Mouse (Mus musculus) heart, postnatal 4 days (tissue): ENCODE data around the gene Nsf. TPM values are rescaled to one million over a fixed set of nuclear protein-coding genes. Genes with fewer than 3 reads are reported as not detected.
A peak's percentile ranks its signal among the peaks of the same experiment; 100 is the strongest.

ENCODE experiments used
- DNase-seq: peaks from one replicate; pipeline ENCODE4 v3.0.0; 2021
- total RNA-seq, 2 experiments: library from RNA; stranded (reverse); gene quantifications; 2 replicates each; pipeline ENCODE4 v1.2.3; 2021

Gene Nsf
- total RNA-seq, 2 experiments from 2014 or later = 39.7 to 45.2 TPM

DNA sequence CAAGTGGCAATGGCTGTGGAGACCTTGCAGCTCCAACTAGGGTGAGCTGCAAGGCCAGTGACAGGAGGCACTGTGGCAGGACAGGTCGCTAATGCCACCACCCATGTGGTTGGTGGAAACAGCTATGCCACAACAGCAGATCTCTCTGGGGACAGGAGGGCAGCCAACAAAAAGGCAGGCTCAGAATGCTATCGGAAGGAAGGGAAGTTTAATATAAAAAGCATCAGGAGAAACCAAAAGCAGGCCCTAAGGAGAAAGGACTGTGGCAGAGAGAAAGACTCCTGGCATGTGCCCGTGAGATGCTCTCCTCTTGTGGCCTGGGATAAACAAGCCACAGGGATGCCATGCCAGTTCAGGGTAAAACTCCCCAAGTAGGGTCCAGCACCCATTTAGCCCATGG lies 122.1 kb downstream of the Nsf start:
- no peak for DNase-seq

DNA sequence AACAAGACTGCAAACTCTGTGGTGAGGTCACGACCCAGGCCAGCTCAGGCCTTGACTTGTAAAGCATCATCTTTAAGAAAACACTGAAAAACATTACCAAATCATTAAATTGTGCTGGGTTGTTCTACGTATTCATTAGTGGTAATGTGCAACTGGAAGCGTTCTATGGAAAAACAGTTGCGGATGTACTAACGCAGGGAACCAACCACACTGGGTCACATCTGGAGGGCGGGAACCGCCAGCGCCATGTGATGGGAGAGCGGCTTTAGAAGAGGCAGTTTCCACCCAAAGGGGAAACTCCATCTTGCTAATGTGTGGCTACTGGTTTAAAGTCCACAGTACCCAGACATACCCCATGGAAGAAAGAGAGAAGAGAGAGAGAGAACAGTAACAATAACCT lies 123.4 kb downstream of the Nsf start:
- no peak for DNase-seq

DNA sequence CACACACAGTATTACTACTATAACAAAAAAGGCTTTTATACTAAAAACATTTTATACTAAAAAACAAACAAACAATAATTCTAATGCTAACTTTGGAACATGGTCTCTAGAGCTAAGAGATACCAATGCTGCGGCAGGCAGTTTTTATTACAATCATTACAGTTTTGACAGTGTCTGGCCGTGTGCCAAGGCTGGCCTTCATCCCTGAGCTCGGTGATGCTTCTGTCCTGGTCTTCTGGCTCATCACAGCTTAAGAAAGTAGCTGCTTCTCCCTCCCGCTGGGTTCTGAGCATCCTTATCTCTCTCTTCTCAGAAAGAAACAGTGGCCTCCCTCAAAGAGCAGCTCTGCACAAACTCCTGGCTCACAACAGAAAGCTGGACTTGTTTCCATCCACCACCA lies 123.9 kb downstream of the Nsf start:
- no peak for DNase-seq

DNA sequence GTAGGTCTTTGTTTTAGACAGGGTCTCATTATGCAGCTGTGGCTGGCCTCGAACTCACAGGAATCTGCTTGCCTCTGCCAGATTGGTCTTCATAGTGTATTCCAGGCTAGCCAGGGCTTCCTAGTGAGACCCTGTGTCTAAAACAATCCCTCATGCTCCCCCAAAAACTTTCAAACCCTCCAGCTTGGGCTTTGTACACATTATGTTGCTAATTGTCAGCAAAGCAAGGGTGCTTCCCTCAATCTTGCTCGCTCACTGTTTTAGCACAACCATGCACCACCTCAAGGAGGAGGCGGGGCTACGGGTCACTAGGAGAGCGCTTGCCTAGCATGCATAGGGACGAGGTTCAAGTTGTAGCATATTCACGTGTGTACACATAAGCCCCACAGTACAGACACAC lies 125.0 kb downstream of the Nsf start:
- no peak for DNase-seq

DNA sequence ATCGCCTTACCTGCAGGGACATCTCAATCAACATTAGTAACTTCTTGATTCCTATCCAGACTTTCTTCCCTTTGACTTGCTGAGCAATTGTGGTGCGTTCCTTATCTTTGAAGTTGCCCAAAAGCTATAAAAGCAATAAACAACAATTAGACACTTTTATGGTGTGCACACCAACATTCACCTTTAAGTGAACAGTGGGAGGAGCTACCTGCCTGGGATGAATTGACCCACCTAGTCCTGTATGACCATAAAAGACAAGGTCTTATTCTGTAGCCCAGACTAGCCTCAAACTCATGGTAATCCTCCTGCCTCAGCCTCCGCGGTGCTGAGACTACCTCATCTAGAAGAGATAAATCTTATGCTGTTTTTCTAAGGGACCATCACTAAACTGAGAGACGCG lies 126.7 kb downstream of the Nsf start:
- DNase-seq = no peak

DNA sequence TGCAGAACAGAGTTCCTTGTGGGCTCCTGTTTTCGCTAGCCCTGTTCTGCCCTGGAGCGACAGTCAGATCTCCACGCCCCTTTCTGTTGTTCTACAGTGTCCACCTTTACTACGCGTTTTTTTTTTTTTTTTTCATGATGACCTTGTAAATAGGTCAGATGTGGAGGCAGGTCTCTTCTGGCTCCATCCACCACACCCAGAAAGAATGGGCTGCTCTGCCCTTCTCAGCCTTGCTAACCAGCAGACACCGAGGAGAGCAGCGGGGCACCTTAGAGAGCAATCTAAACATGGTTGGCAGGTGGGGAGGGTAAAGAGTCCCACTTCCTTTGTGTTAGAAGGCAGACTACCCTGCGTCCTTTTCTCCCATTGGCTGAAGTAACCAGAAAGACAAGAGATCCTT lies 137.1 kb downstream of the Nsf start:
- no peak for DNase-seq

DNA sequence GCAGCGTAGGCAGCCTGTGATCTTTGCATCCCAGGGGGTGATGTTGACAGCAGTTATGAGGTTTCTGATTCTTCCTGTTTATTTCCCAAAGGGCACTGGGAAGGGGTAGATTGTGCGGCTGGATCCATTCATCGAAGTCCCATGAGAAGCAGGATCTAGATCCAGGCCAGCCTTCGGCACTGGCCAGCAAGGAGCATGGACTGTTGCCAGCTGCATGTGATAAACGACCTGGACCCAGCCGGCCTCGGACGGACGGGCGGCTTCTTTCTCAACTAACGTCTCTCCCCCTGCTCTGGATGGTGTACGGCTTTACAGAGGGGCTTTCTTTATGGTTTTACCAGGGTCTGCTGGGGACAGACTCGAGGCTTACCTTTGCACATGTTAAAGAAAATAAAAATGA lies 137.9 kb downstream of the Nsf start:
- peak; percentile 45 for DNase-seq

DNA sequence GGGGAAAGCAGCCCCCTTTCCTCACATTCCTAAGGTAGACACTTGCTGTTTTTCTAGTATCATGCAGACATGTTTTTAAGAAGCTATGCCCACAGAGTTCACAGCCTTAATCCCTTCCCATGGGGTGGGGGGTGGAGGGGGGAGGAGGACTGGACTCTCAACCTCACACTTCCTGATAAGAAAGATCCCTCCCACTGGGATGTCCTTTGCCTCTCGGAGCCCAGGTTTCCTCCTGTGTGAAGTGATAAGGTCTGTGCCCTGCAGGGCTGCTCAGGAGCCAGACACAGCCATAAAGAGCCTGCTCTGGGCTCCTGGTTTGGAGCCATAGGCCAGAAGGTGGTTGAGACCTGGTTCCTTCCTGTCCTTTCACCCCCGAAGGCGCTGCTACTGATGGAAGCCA lies 139.0 kb downstream of the Nsf start:
- DNase-seq = no peak

DNA sequence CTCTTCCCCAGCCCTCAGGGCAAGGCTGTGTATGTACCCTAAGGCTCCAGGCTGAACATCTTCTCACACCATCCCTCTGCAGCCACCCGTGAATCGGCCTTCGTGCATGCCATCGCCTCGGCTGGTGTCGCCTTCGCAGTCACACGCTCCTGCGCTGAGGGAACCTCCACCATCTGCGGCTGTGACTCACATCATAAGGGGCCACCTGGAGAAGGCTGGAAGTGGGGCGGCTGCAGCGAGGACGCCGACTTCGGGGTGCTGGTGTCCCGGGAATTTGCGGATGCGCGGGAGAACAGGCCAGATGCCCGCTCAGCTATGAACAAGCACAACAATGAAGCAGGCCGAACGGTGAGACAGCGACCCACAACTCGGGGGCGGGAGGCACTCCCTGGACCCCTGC lies 142.6 kb downstream of the Nsf start:
- no peak for DNase-seq

DNA sequence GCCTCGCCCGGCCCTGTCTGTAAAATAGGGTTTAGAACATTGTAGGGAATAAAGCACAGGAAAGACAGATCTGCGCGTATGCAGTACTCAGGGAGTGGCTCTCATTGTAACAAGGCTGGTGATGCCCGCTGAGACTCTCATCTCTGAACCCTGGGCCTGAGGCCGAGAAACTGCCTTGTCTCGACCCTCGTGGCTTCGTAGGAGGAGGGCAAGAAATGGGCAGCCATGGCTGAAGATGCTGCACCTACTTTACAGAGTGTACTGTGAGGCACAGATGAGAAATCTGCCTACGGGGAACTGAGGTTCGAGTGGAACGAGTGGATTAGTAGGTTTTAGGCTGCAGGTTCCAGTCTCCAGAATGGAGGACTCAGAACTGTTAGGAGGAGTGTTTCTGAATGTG lies 143.2 kb downstream of the Nsf start:
- DNase-seq = no peak

DNA sequence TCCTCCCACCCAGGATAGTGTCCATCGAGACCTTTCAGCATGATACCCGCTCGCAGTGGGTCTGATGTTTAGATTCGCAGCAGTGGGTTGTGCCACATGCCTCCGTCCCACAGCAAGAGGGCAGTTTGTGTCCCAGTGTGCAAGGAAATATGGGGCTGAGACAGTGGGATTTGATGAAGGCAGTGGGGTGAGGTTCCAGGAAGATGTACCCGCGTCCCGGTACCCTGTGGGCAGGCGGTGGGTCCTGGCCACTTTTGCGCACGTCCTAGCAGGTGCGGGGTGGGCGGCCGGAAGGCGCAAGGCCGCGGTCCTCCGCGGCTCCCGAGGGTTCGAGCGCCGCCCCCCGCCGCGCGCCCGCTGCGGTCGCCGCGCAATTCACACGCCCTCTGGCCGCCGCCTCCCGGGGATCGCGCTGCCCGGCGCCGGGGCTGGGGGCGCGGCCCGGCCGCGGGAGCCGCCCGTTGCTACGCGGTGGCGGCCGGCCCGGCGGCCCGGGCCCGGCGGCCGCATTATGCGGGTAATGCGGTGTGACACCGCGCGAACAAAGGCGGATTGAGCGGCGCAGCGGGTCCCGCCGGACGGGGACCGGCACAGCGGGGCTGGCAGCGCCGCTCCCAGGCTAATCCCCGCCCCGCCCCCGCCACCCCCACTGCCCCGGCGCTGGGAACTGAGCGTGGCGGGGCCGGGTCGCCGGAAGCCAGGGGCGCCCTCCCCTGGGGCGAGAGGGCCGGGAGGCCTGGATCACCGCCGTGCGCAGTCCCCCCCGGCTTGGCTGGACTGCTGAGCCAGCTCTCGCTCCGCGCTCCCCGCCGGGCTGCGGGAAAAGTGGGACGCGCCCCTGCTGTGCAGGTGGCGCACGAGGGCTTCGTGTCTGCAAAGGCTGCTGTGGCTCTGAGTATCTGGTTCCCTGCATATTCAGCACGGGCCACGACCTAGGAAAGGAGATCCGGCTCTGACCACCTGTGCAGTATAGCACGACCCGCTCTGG lies 144.0 kb downstream of the Nsf start:
- DNase-seq = peak; percentile 23

DNA sequence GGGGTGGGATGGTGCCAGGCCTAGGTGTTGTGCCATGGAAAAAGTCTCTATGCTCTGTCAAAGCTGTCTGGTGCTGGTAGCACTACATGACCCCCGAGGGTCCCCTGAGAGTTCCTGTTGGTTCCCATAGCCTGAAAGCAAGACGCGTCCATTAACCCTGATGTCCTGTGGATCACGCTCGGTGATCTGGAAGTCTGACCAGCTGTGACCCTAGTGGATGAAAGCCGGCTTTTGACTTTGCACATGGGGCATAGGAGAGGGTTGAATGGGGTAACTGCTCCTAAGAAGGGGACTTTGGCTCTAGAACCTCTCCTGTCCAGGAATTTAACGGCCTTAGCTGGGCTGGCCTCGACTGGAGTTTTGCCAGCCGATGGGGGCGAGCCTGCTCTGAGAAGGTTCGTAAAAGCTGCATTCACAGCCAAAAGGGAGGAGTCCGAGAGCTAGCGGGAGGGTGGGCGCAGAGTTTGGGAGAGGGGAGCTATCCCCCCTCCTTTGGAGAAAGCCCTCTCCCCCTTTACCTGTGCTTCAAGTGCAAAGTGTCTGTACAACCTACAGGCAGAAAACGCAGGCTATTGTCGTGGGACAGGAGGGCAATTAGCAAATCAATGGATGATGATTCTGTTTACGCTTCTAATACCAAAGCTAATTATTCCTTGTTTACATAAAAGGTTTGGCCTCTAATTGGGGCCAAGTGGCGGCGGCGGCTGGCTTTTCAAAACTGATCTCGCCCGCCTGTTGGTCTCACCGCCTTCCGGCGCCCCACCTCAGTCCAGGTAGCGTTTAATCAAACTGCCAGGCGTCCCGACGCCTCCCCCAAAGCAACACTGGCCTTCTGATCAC lies 144.9 kb downstream of the Nsf start:
- no peak for DNase-seq

DNA sequence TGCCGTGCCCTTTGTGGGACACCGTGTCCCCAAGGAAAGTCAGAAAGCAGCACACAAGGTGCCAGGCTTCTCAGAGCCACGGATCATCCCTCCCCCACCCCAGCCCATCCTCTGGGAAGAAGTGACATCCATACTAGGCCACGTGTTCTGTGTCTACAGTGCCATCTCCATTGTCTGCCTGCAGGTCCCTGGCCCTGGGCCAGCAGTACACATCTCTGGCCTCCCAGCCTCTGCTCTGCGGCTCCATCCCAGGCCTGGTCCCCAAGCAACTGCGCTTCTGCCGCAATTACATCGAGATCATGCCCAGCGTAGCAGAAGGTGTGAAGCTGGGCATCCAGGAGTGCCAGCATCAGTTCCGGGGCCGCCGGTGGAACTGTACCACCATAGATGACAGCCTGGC lies 145.9 kb downstream of the Nsf start:
- DNase-seq = no peak

DNA sequence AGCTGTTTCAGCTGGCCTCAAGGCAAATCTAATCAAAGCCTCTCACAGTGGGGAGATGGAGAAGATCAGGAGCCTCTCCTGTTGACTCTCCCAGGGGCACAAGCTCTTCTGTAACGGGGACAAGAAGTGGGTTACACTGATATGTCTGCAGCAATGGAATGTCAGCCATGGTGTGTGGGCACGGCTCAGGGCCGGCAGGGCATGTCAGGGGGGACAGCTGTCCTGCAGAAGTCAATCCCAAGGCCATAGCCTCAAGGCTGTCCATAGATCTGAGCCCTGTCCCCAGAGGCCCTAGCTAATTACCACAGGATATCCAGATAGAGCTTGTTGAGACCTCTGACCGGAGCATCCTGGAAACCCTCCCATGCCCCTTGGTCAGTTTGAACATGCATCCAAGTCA lies 149.1 kb downstream of the Nsf start:
- no peak for DNase-seq

DNA sequence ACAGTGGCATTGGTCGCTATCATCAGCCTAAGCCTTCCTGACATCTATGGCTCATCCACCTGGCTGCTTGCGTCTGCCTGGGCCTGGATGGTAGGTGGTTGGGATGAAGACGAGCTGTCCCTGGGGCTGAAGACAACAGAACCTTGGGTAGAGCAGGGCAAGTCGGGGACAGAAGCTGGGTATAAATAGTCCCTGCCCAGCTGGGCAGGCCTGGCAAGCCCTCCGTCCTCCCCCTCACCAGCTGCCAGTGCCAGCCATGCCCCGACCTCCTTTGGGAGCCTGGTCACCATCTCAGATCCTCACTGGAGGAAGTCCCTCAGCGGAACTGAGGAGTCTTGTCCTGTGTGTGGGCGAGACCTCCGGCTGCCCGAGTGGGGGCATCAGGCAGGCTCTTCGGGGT lies 149.7 kb downstream of the Nsf start:
- no peak for DNase-seq

DNA sequence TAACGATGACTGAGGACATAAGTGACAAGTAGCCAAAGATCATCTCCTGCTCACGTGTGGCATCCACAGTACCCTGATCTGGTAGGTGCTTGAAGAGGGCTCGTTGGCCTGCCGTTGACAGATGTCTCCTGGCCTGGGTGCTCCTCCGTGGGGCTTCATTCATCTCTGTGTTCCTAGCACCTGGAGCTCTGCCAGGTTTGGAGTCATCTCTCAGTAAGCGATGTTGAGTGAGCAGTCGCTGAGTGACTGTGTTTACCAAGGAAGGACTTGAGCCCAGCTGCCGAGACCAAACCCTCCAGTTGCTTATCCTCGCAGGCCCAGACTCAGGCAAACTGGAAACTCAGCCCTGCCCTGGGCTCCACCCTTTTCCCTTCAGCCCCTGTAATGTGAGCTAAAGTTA lies 152.7 kb downstream of the Nsf start:
- no peak for DNase-seq

DNA sequence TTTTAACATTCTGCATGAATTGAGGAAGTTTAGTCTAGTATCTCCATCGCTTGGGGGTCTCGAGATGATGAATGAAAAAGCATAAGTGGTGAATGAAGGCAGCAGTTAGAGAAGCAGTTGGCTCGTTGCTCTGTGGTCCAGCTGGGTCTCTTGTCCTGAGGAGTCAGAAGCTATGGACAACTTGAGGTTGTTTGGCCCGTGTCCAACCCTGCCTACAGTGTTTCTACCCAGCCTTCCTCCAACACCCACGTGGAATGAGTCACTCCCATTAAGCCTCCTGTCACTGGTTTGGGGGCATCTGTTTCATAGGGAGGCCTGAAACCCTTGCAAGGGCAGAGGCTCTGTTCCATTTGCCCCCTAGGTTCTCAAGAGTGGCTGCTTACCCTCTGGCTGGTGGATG lies 163.9 kb downstream of the Nsf start:
- DNase-seq = no peak

DNA sequence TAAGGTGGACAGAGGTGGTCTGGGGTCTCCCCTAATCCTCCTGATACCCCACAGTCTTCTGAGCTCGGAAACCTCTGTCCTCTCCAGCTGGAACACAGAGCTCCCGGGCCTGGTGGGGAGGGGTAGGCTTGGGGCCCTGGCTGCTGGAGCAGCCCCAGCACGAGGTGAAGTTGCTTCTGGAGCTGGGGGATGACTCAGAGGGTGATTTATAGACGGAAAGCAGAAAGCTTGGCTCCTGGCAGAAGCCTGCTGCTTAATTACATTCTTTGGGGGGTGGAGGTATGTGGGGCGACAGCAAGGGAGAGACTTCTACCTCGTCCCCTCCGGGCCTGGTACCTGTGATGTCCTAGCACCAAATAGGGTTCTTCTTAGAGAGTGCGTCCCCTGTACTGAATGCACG lies 173.7 kb downstream of the Nsf start:
- DNase-seq = no peak

DNA sequence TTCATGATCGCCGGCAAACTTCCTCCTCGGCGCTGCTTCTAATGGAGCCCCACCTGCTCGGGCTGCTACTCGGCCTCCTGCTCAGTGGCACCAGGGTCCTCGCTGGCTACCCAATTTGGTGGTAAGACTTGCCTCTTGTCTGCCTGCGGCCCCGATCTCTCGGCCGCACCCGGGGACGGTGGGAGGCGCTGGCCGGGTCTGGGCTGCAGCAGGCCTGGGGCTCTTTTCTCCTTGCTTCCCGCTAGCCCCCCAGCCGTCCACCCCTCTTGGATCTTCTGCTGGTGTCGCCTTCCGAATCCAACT lies 179.7 kb downstream of the Nsf start:
- no peak for DNase-seq

DNA sequence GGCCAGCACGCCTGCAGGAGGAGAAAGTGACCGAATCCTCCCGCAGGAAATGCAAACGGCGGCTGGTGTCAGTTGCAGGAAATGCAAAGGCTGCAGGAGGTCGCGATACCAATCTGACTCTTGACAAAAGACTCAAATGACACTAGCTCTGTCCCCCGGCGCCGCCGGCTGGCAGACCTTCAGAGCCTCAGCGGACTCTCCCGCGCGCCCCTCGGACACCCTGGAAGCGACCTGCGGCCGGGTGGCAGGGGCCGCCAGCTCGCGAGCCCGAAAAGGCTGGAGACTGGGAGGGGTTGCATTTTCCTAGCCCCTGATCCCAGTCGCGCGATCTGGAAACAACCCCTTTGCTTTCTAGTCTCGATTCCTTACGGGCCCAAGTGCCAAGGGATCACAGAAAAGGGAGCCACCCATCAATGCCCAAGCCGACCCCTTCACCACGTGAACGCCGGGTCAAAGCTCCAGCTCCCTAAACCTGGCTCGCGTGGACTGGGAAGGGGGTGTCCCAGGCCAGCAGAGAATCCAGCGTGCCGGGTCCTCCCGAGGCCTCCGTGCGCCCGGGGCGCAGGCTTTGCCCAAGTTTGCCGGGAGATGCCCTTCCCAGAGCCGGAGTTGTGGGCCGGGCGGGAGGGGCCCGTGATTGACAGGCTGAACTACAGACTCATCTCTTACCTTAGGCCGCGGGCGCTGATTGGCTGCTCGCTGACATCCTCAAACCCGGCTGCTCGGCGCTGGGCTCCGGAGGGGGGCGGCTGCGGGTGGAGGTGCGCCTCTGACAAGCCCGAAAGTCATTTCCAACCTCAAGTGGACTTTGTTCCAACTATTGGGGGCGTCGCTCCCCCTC lies 180.2 kb downstream of the Nsf start, which contains the start of gene Wnt3:
Wnt3 (plus strand) TSS at position 764 of the 841 bp plus-strand sequence.
- DNase-seq = no peak

DNA sequence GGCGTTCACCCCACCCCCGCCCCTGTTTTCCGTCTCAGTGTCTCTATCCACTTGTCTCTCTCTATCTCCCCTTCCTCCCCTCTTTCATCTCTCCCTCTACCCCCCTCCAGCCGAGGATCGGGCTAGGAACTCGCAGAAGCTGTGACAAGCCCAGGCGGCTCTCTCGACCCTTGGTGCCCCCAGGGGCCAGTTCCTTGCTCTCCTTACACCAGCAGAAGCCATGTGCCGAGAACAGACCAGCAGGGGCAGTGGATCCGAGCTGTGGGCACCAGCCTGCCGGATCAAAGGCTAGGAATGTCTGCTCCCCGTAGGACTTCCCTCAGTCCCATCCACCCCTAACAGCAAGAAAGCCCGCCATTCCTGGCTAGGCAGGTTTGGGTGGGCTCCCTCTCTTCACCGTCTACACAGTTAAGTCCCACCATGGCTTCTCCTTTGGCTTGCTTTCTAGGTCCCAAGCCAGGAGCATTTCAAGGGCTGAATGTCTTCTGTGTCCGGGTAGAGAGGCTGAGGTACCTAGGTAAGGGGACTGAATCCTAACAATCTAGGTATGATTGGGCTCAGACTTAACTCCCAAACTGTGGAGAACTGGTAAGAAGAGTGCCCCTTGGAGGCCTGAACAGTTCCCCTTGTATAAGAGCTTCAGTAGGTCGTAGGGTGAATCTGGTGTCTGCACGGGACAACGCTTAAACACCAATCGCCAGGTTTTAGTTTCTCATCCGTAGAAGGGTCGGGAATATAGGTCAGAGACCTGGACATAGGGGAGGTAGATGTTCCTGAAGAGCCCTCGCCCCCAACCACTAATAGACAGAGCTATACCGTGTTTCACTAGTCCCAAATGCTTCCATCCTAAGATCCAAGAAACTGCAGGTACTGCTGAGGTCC lies 181.1 kb downstream of the Nsf start:
- DNase-seq = no peak
